Mouse (Mus musculus) heart, postnatal 0 days (tissue): ENCODE results near the gene Mafb. TPM values are rescaled to one million over a fixed set of nuclear protein-coding genes. Genes with fewer than 3 reads are reported as not detected.

ENCODE experiments used
- ATAC-seq: fragments of 200-750 bp; cut with Nextera tagmentation; 2 replicates; pipeline ENCODE4 v1.8.0; 2017; ENCODE audit warnings: low read depth, moderate number of reproducible peaks, moderate library complexity; ENCODE audit not compliant: insufficient read depth
- DNase-seq: peaks from one replicate; pipeline ENCODE4 v3.0.0-alpha.2; 2016; ENCODE audit warnings: low spot score
- H3K27ac ChIP-seq: fragments of 300-500 bp; sonication (generic); 2 replicates; pipeline ENCODE4 v1.5.1; 2014; ENCODE audit warnings: low read depth, mild to moderate bottlenecking
- H3K27me3 ChIP-seq: fragments of 300-500 bp; sonication (generic); 2 replicates; pipeline ENCODE4 v1.6.1; 2014; ENCODE audit warnings: low read length, mixed read lengths; ENCODE audit not compliant: control insufficient read depth, insufficient read depth
- H3K36me3 ChIP-seq: fragments of 300-500 bp; sonication (generic); replicated peaks from 2 replicates; pipeline ENCODE4 v1.6.1; 2014; ENCODE audit warnings: low read length, mixed read lengths; ENCODE audit not compliant: control insufficient read depth, insufficient read depth
- H3K4me1 ChIP-seq: fragments of 300-500 bp; sonication (generic); 2 replicates; pipeline ENCODE4 v1.6.1; 2014; ENCODE audit warnings: antibody characterized with exemption; ENCODE audit not compliant: control insufficient read depth, insufficient read depth
- H3K4me2 ChIP-seq: fragments of 300-500 bp; sonication (generic); 2 replicates; pipeline ENCODE4 v1.6.1; 2014; ENCODE audit warnings: low read depth, mild to moderate bottlenecking, low read length, moderate library complexity
- H3K4me3 ChIP-seq: fragments of 300-500 bp; sonication (generic); 2 replicates; pipeline ENCODE4 v1.5.1; 2014; ENCODE audit warnings: low read depth, low read length
- H3K9ac ChIP-seq: fragments of 300-500 bp; sonication (generic); replicated peaks from 2 replicates; pipeline ENCODE4 v1.6.1; 2014; ENCODE audit warnings: low read depth, low read length, mixed read lengths
- H3K9me3 ChIP-seq: fragments of 300-500 bp; sonication (generic); replicated peaks from 2 replicates; pipeline ENCODE4 v1.6.1; 2016; ENCODE audit warnings: low read length; ENCODE audit not compliant: control insufficient read depth
- CTCF ChIP-seq: IDR thresholded peaks from 2 replicates; pipeline ENCODE4 v1.5.1; 2016; ENCODE audit warnings: antibody characterized with exemption, control low read depth, low read depth
- EP300 ChIP-seq: IDR thresholded peaks from 2 replicates; pipeline ENCODE4 v1.6.1; 2016; ENCODE audit warnings: antibody characterized with exemption, low read depth
- WGBS: fragments of 180-500 bp; shearing (Covaris S2); extraction: QIAGEN DNeasy Blood & Tissue Kit; methylation state at CpG from one replicate; pipeline ENCODE4 v1.1.7; 2014; 5-methylcytosine and 5-hydroxymethylcytosine counted together
- polyA plus RNA-seq: library from polyadenylated mRNA; unstranded; fragments of >200 nt; fragmentation: Nextera tagmentation; extraction: Ambion mirVana; gene quantifications from 2 replicates; pipeline ENCODE4 v1.2.1, GENCODE M21; 2015
- total RNA-seq: library from RNA; depleted of rRNA; stranded (reverse); fragments of >200 nt; gene quantifications from 2 replicates; pipeline ENCODE4 v1.2.3, GENCODE M21; 2014; ENCODE audit warnings: low replicate concordance

Mafb gene
- total and polyA plus RNA-seq, 2 experiments from 2014 or later: 4.5 to 4.8 TPM

GRCm38 (mm10) chr2:160407720-160408119, 40.9 kb upstream of the Mafb start:
- no peak overlapping the region for H3K4me3 ChIP-seq
- H3K9ac ChIP-seq: no peak overlapping the region
- TF ChIP-seq CTCF (no peak), EP300 (no peak)
- no peak overlapping the region for H3K27ac ChIP-seq
- H3K27me3 ChIP-seq: no peaks in the 10 kb centered on the region
- no peaks in the 10 kb centered on the region for H3K9me3 ChIP-seq
- no peak; the same call in 1 of the 2 replicates for ATAC-seq
- DNase-seq: no peak
- H3K4me1 ChIP-seq: no peaks in the 10 kb centered on the region
- H3K36me3 ChIP-seq: no peaks in the 10 kb centered on the region
- H3K4me2 ChIP-seq: no peak overlapping the region
- WGBS: 78% methylated on average over 3 of the region's 3 CpGs

- Histone ChIP-seq H3K27ac (no peak overlapping the region), H3K36me3 (no peaks in the 10 kb centered on the region), H3K4me2 (no peak overlapping the region), H3K9ac (no peak overlapping the region), H3K9me3 (no peaks in the 10 kb centered on the region), H3K4me1 (no peaks in the 10 kb centered on the region), H3K27me3 (no peaks in the 10 kb centered on the region), H3K4me3 (no peak overlapping the region)
- TF ChIP-seq EP300 (no peak), CTCF (no peak)
- no peak for DNase-seq
- ATAC-seq: no peak
- 75% methylated on average over 12 of the region's 12 CpGs for WGBS
These were observed 30.9 kb upstream of the Mafb start for GRCm38 (mm10) chr2:160397747-160398146.

GRCm38 (mm10) chr2:160394735-160395134, 27.9 kb upstream of the Mafb start:
- ATAC-seq: no peak

GRCm38 (mm10) chr2:160392648-160393047, 25.8 kb upstream of the Mafb start:
- 59% methylated on average over 3 of the region's 3 CpGs for WGBS
- no peak for TF ChIP-seq CTCF
- Histone ChIP-seq H3K36me3 (no peaks in the 10 kb centered on the region), H3K9me3 (no peaks in the 10 kb centered on the region), H3K27ac (no peak overlapping the region), H3K4me3 (no peak overlapping the region), H3K4me1 (no peaks in the 10 kb centered on the region), H3K9ac (no peak overlapping the region), H3K27me3 (peaks cover 12% of the 10 kb centered on the region; the same call in 1 of the 2 replicates), H3K4me2 (no peak overlapping the region)
- ATAC-seq (no peak), DNase-seq (no peak)

More at GRCm38 (mm10) chr2:160394735-160395134, 27.9 kb upstream of the Mafb start:
- DNase-seq: no peak
- TF ChIP-seq EP300 (no peak), CTCF (no peak)
- no peaks in the 10 kb centered on the region for H3K9me3 ChIP-seq
- H3K27ac ChIP-seq: no peak overlapping the region
- H3K4me2 ChIP-seq: no peak overlapping the region
- peaks cover 7% of the 10 kb centered on the region; the same call in 1 of the 2 replicates for H3K27me3 ChIP-seq
- WGBS: 63% methylated on average over 7 of the region's 7 CpGs
- H3K9ac ChIP-seq: no peak overlapping the region
- no peaks in the 10 kb centered on the region for H3K36me3 ChIP-seq
- no peak overlapping the region for H3K4me3 ChIP-seq
- no peaks in the 10 kb centered on the region for H3K4me1 ChIP-seq

- H3K9ac ChIP-seq: no peak overlapping the region
- no peak overlapping the region for H3K4me3 ChIP-seq
- DNase-seq (no peak), ATAC-seq (no peak)
- H3K27me3 ChIP-seq: peaks cover 12% of the 10 kb centered on the region; the same call in 1 of the 2 replicates
- no peak overlapping the region for H3K27ac ChIP-seq
- H3K36me3 ChIP-seq: no peaks in the 10 kb centered on the region
- no peaks in the 10 kb centered on the region for H3K9me3 ChIP-seq
- H3K4me2 ChIP-seq: no peak overlapping the region
- no peaks in the 10 kb centered on the region for H3K4me1 ChIP-seq
- no peak for TF ChIP-seq CTCF
- TF ChIP-seq EP300: no peak
- 41% methylated on average over 5 of the region's 5 CpGs for WGBS
These were observed 21.7 kb upstream of the Mafb start for GRCm38 (mm10) chr2:160388596-160388995.

GRCm38 (mm10) chr2:160383418-160383817, 16.6 kb upstream of the Mafb start:
- 0 out of 2 replicates have a peak, but pooled peaks cover 3% of the 10 kb centered on the region for H3K27me3 ChIP-seq
- DNase-seq: no peak
- H3K4me2 ChIP-seq: no peak overlapping the region
- no peak overlapping the region for H3K4me3 ChIP-seq
- WGBS: 46% methylated on average over 3 of the region's 3 CpGs
- H3K27ac ChIP-seq: no peak overlapping the region
- H3K4me1 ChIP-seq: no peaks in the 10 kb centered on the region
- no peaks in the 10 kb centered on the region for H3K36me3 ChIP-seq
- ATAC-seq: no peak
- H3K9ac ChIP-seq: no peak overlapping the region
- TF ChIP-seq EP300 (no peak), CTCF (no peak)
- H3K9me3 ChIP-seq: no peaks in the 10 kb centered on the region
